Mouse (Mus musculus) liver, embryonic 16.5 days (tissue): Measurements from ENCODE around the gene Fam71e2. TPM values are rescaled to one million over a fixed set of nuclear protein-coding genes. Genes with fewer than 3 reads are reported as not detected.
A peak's percentile ranks its signal among the peaks of the same experiment; 100 is the strongest.

Source experiments
- ATAC-seq: fragments of 200-750 bp; cut with Nextera tagmentation; 2 replicates; pipeline ENCODE4 v1.8.0; 2017; ENCODE audit warnings: low read depth, mild to moderate bottlenecking, moderate number of reproducible peaks, moderate library complexity
- H3K27ac ChIP-seq: fragments of 300-500 bp; sonication (generic); 2 replicates; pipeline ENCODE4 v1.5.1; 2014; ENCODE audit warnings: mild to moderate bottlenecking, low read length
- H3K27me3 ChIP-seq: fragments of 300-500 bp; sonication (generic); 2 replicates; pipeline ENCODE4 v1.6.1; 2014; ENCODE audit warnings: low read depth, low read length, mixed read lengths; ENCODE audit not compliant: control insufficient read depth, insufficient read depth
- H3K36me3 ChIP-seq: fragments of 300-500 bp; sonication (generic); 2 replicates; pipeline ENCODE4 v1.6.1; 2014; ENCODE audit warnings: mild to moderate bottlenecking; ENCODE audit not compliant: control insufficient read depth, insufficient read depth
- H3K4me1 ChIP-seq: fragments of 300-500 bp; sonication (generic); 2 replicates; pipeline ENCODE4 v1.6.1; 2014; ENCODE audit warnings: low read depth, low read length, mixed read lengths; ENCODE audit not compliant: control insufficient read depth
- H3K4me2 ChIP-seq: fragments of 300-500 bp; sonication (generic); 2 replicates; pipeline ENCODE4 v1.6.1; 2014; ENCODE audit warnings: low read depth, low read length, mixed read lengths
- H3K4me3 ChIP-seq: fragments of 300-500 bp; sonication (generic); 2 replicates; pipeline ENCODE4 v1.5.1; 2014; ENCODE audit warnings: low read depth, mild to moderate bottlenecking, low read length
- H3K9ac ChIP-seq: fragments of 300-500 bp; sonication (generic); 2 replicates; pipeline ENCODE4 v1.6.1; 2014; ENCODE audit warnings: low read depth, low read length
- H3K9me3 ChIP-seq: fragments of 300-500 bp; sonication (generic); replicated peaks from 2 replicates; pipeline ENCODE4 v1.6.1; 2016; ENCODE audit warnings: low read length; ENCODE audit not compliant: control insufficient read depth
- whole genome bisulfite sequencing: fragments of 180-500 bp; shearing (Covaris S2); extraction: QIAGEN DNeasy Blood & Tissue Kit; methylation state at CpG from one replicate; pipeline ENCODE4 v1.1.7; 2014; ENCODE audit not compliant: insufficient replicate concordance; 5-methylcytosine and 5-hydroxymethylcytosine counted together
- polyA plus RNA-seq: library from polyadenylated mRNA; unstranded; fragments of >200 nt; fragmentation: Nextera tagmentation; extraction: Ambion mirVana; gene quantifications from 2 replicates; pipeline ENCODE4 v1.2.1, GENCODE M21; 2015

Gene Fam71e2
- polyA plus RNA-seq, 1 experiment from 2014 or later = not detected

GRCm38 (mm10) chr7:4759670-4760069, 11.4 kb downstream of the Fam71e2 start:
- ATAC-seq = no peak
- Histone ChIP-seq H3K4me1 (no peaks in the 10 kb centered on the region), H3K4me3 (no peak overlapping the region), H3K4me2 (no peak overlapping the region), H3K9ac (no peak overlapping the region), H3K27ac (no peak overlapping the region), H3K27me3 (no peaks in the 10 kb centered on the region), H3K9me3 (no peaks in the 10 kb centered on the region), H3K36me3 (no peaks in the 10 kb centered on the region)
- WGBS = 22% methylated on average over 1 of the region's 1 CpGs

GRCm38 (mm10) chr7:4752821-4753570, 18.1 kb downstream of the Fam71e2 start, which contains the start of gene Cox6b2:
TSS of gene Cox6b2 (minus strand) at chr7:4753094.
- Histone ChIP-seq H3K4me3 (peak within 1 kb of the TSS; percentile 73), H3K9me3 (no peaks in the 10 kb centered on the region), H3K4me2 (peak within 1 kb of the TSS; percentile 85), H3K27ac (peak within 1 kb of the TSS; percentile 89), H3K36me3 (no peaks in the 10 kb centered on the region), H3K27me3 (no peaks in the 10 kb centered on the region), H3K9ac (peak within 1 kb of the TSS; percentile 71), H3K4me1 (peaks cover 45% of the 10 kb centered on the region)
- WGBS = 6% methylated on average over 24 of the region's 24 CpGs
- ATAC-seq = peak; percentile 85

DNA sequence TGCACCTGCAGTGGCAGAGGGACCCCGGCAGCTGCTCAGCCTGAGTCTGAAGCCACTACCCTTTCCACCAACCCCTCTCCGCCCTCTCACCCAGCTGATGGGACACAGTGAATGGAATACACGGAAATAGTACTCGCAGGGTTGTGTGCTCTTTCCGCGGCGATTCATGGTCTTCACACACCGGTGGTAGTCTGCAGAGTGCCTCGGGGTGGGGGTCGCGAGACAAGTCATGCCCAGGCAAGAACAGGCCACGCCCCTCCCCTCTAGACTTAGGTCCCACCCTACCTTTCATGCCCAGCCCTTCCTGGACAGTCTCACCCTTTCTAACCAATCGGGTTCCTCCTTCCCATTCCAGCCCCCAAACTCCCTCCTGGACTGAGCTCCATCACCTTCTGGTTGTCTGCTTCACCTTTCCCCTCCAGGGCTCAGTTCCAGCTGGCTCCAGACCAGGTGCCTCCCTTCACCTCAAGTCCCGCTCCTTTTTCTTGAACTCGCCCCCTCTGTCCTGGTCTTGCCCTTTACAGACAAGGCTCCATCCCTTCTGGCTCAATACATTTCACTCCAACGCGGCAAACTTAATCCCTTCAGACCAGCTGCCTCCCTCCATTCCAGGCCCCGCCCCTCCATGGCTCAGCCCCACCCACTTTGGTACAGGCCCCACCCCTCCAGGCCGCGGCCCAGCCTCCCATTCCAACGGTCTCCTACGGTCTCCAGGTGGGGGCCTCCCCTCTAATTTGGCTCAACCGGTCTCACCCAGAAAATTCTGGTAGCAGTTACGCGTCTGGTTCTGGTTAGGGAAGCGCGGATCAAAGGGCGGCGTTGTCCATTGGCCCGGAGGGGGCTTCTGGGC, 18.9 kb downstream of the Fam71e2 start:
- H3K9me3 ChIP-seq = no peaks in the 10 kb centered on the region
- peak overlapping the region; percentile 85 for H3K4me2 ChIP-seq
- 3% methylated on average over 30 of the region's 30 CpGs for WGBS
- no peaks in the 10 kb centered on the region for H3K36me3 ChIP-seq
- peak overlapping the region; percentile 71 for H3K9ac ChIP-seq
- peak overlapping the region; percentile 89 for H3K27ac ChIP-seq
- ATAC-seq = peak; percentile 78
- no peaks in the 10 kb centered on the region for H3K27me3 ChIP-seq
- H3K4me1 ChIP-seq = peaks cover 50% of the 10 kb centered on the region
- H3K4me3 ChIP-seq = peak overlapping the region; percentile 73

- H3K9ac ChIP-seq = no peak overlapping the region
- no peak overlapping the region for H3K4me2 ChIP-seq
- peak overlapping the region; percentile 94 for H3K27ac ChIP-seq
- no peaks in the 10 kb centered on the region for H3K9me3 ChIP-seq
- H3K4me3 ChIP-seq = no peak overlapping the region
- peaks cover 13% of the 10 kb centered on the region; the same call in 1 of the 2 replicates for H3K36me3 ChIP-seq
- ATAC-seq = peak; percentile 5
- 33% methylated on average over 2 of the region's 2 CpGs for WGBS
- H3K27me3 ChIP-seq = no peaks in the 10 kb centered on the region
- H3K4me1 ChIP-seq = peaks cover 80% of the 10 kb centered on the region
These were observed 21.9 kb downstream of the Fam71e2 start for GRCm38 (mm10) chr7:4749169-4749568.

GRCm38 (mm10) chr7:4748321-4748720, 22.8 kb downstream of the Fam71e2 start:
- Histone ChIP-seq H3K4me1 (peaks cover 88% of the 10 kb centered on the region), H3K9ac (peak overlapping the region; percentile 6), H3K27ac (peak overlapping the region; percentile 94), H3K4me3 (no peak overlapping the region), H3K36me3 (peaks cover 13% of the 10 kb centered on the region; the same call in 1 of the 2 replicates), H3K4me2 (peak overlapping the region; percentile 27; the same call in 1 of the 2 replicates), H3K27me3 (no peaks in the 10 kb centered on the region), H3K9me3 (no peaks in the 10 kb centered on the region)
- no peak for ATAC-seq
- WGBS = 68% methylated on average over 4 of the region's 4 CpGs

DNA sequence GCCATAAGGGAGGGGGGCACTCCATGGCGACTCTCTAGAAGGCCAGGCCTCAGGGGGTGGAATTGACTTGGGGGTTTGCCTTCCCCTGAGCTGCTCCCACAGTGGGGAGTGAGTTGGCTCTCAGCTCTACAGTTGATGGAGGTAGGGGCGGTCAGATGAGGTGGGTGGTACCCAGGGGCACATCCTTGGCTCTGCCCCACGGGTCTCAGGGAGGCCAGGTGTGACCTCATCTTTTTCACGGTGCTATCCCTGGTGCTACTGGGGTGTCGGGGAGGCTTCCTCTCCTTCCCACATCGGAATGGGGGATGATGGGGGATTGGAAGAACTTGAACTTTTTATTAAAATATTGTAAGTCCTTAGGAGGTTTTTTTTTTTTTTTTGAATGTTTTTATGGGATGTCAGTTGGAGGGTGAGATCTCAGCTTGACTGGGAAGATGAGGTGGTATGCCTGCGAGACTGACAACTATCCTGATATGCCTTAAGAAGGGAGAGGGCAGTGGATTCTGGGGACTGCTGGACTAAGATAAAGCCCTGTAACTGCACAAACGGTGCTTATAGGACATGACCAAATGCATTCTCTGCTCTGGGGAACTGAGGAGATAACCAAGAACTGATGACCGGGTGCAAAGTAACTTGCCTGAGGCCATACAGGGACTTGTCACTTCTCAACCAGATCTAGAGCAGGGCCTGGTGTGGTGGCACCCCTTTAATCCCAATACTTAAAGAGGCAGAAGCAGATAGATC, 23.8 kb downstream of the Fam71e2 start:
- Histone ChIP-seq H3K36me3 (peaks cover 13% of the 10 kb centered on the region; the same call in 1 of the 2 replicates), H3K27ac (peak overlapping the region; percentile 94), H3K4me2 (peak overlapping the region; percentile 53), H3K27me3 (no peaks in the 10 kb centered on the region), H3K9me3 (no peaks in the 10 kb centered on the region), H3K4me3 (peak overlapping the region; percentile 33), H3K4me1 (peaks cover 88% of the 10 kb centered on the region), H3K9ac (peak overlapping the region; percentile 55)
- 36% methylated on average over 9 of the region's 9 CpGs for WGBS
- peak; percentile 72 for ATAC-seq

GRCm38 (mm10) chr7:4746326-4746980, 24.6 kb downstream of the Fam71e2 start:
- Histone ChIP-seq H3K4me3 (no peak overlapping the region; the same call in 1 of the 2 replicates), H3K36me3 (peaks cover 13% of the 10 kb centered on the region; the same call in 1 of the 2 replicates), H3K4me1 (peaks cover 88% of the 10 kb centered on the region), H3K27me3 (no peaks in the 10 kb centered on the region), H3K27ac (peak overlapping the region; percentile 94), H3K9ac (peak overlapping the region; percentile 55; the same call in 1 of the 2 replicates), H3K4me2 (peak overlapping the region; percentile 53), H3K9me3 (no peaks in the 10 kb centered on the region)
- no peak for ATAC-seq
- WGBS = 77% methylated on average over 22 of the region's 22 CpGs

DNA sequence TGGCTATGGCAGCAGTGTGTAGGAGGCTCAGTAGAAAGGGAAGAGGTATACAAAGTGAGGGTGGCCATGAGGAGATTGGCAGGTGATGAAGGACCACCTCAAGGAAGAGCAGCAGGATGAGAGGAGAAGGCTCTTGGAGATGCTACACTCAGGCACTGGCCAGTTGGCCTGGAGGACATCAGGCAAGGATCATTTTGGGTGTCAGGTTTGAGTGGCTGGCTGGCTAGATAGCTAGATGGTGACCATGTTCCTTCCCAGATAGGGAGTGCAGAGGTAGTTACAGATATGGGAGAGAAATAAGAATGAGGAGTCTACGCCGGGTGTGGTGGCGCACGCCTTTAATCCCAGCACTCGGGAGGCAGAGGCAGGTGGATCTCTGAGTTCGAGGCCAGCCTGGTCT, 26.2 kb downstream of the Fam71e2 start:
- 42% methylated on average over 5 of the region's 6 CpGs for WGBS
- Histone ChIP-seq H3K4me3 (no peak overlapping the region), H3K36me3 (peaks cover 13% of the 10 kb centered on the region; the same call in 1 of the 2 replicates), H3K4me2 (no peak overlapping the region; the same call in 1 of the 2 replicates), H3K4me1 (peaks cover 84% of the 10 kb centered on the region), H3K27ac (peak overlapping the region; percentile 29), H3K27me3 (no peaks in the 10 kb centered on the region), H3K9ac (peak overlapping the region; percentile 40; the same call in 1 of the 2 replicates), H3K9me3 (no peaks in the 10 kb centered on the region)
- no peak for ATAC-seq
